Mouse (Mus musculus) lung, adult 2 months (tissue): ENCODE results near the gene Epha4.

Experiments
- CTCF ChIP-seq: fragments of 200-500 bp; IDR thresholded peaks from 2 replicates; pipeline ENCODE4 v1.5.1; 2011; ENCODE audit warnings: mild to moderate bottlenecking, low read length, control low read depth; ENCODE audit not compliant: insufficient read depth
- POLR2A ChIP-seq: fragments of 200-500 bp; IDR thresholded peaks from 2 replicates; pipeline ENCODE4 v1.6.1; 2011; ENCODE audit warnings: low read depth, mild to moderate bottlenecking, control low read depth, low read length, borderline replicate concordance; ENCODE audit errors: extremely low read depth

DNA sequence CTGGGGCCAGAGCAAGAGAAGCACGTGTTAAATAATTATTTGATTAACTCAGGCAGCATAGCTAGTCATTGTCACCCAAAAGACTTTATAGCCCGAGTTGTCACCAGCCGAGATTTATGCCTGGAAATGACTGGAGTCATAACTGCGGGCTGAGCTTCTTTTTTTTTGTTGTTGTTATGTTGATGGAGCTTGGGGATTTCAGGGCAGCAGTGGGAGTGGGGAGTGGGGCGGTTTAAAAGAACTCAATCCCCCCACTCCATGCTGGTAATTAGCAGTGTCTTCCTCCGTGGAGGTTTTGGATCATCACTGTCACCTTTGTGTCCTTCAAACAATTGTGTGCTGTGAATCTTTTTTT lies 57.5 kb downstream of the Epha4 start:
- TF ChIP-seq POLR2A (no peak), CTCF (no peak)
